ENCODE assay signal across 9 mouse cellular contexts in the genomic region with DNA sequence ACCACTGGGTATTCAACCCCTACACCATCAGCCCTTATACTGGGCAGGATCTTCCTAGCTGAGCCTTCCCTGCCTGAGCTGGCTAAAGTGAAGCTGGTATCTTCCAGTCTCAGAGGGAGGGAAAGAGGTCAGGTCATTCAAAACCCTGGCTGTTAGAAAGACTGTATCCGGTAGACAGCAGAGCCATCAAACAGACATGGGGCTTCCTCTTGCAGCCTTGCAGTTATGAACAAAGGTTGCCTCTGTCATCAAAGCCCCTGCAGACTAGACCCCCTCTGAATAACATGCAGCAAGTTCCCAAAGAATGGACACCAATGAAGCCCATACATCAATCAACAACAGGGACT.
A peak's percentile ranks its signal among the peaks of the same experiment; 100 is the strongest.
DNase-seq lines count a peak whose midpoint lies in the region; ATAC-seq and TF ChIP-seq lines count a peak whose summit lies in the region.
"Had no signal": no experiment of that assay in that cellular context is flagged by ENCODE, and none has a peak within 500 bp of the region (broad histone marks: within the 10 kb centered on the region; RNA-seq: fewer than 3 reads in every experiment).

No protein-coding gene starts in this region.

- no peaks in the 10 kb centered on the region for H3K9me3 ChIP-seq in kidney, embryonic 16.5 days (ENCODE audit: low read length)
- H3K9me3 ChIP-seq in limb, embryonic 10.5 days (replicated peaks) = no peaks in the 10 kb centered on the region
- H3K9me3 ChIP-seq: forebrain, embryonic 15.5 days had no signal

- no peaks in the 10 kb centered on the region for H3K79me2 ChIP-seq in C2C12 (ENCODE audit: control insufficient read depth, insufficient read depth)

- 21% methylated on average over 1 of the region's 1 CpGs for WGBS in kidney, embryonic 16.5 days
- 68% methylated on average over 1 of the region's 1 CpGs for WGBS in limb, embryonic 10.5 days

- no peaks in the 10 kb centered on the region for H3K27me3 ChIP-seq in kidney, embryonic 16.5 days (ENCODE audit: insufficient read depth, low read length)
- H3K27me3 ChIP-seq in C2C12 (ENCODE audit: control insufficient read depth, insufficient read depth, insufficient read length) = no peaks in the 10 kb centered on the region
- H3K27me3 ChIP-seq in limb, embryonic 10.5 days (ENCODE audit: low read depth, poor library complexity, severe bottlenecking) = no peaks in the 10 kb centered on the region
- H3K27me3 ChIP-seq: forebrain, embryonic 15.5 days had no signal

- no peak overlapping the region for H3K4me3 ChIP-seq in kidney, embryonic 16.5 days (ENCODE audit: low read length)
- H3K4me3 ChIP-seq in C2C12 (ENCODE audit: insufficient read depth, poor library complexity, severe bottlenecking) = no peak overlapping the region
- no peak overlapping the region for H3K4me3 ChIP-seq in limb, embryonic 10.5 days
- H3K4me3 ChIP-seq: forebrain, embryonic 15.5 days had no signal

- ATAC-seq in kidney, embryonic 16.5 days (ENCODE audit: low FRiP score, low TSS enrichment) = no peak; the same call in 1 of the 2 replicates
- no peak for ATAC-seq in CD4-positive, CD25-positive, alpha-beta regulatory T cell, adult 4 months
- ATAC-seq: forebrain, embryonic 15.5 days had no signal

- H3K27ac ChIP-seq in kidney, embryonic 16.5 days (ENCODE audit: low read length) = peak overlapping the region; percentile 93
- peak overlapping the region; percentile 76 for H3K27ac ChIP-seq in limb, embryonic 10.5 days
- H3K27ac ChIP-seq: forebrain, embryonic 15.5 days had no signal

- no peak for TF ChIP-seq CTCF in C2C12 (IDR thresholded peaks at IDR 0.05; ENCODE audit: control insufficient read depth, insufficient read depth, insufficient read length)

- no peak overlapping the region for H3K4me2 ChIP-seq in kidney, embryonic 16.5 days (replicated peaks; ENCODE audit: low read depth, low read length)
- H3K4me2 ChIP-seq: forebrain, embryonic 15.5 days had no signal

- H3K79me3 ChIP-seq in C2C12 (ENCODE audit: low read depth) = no peaks in the 10 kb centered on the region

- H3K36me3 ChIP-seq in kidney, embryonic 16.5 days (ENCODE audit: insufficient read depth, low read length) = no peaks in the 10 kb centered on the region
- H3K36me3 ChIP-seq in C2C12 (ENCODE audit: control insufficient read depth, insufficient read depth) = no peaks in the 10 kb centered on the region
- H3K36me3 ChIP-seq in limb, embryonic 10.5 days = no peaks in the 10 kb centered on the region
- H3K36me3 ChIP-seq: forebrain, embryonic 15.5 days had no signal

- H3K4me1 ChIP-seq in kidney, embryonic 16.5 days (ENCODE audit: insufficient read depth, low read length) = peaks cover 35% of the 10 kb centered on the region
- peaks cover 50% of the 10 kb centered on the region for H3K4me1 ChIP-seq in limb, embryonic 10.5 days

- H3K9ac ChIP-seq in kidney, embryonic 16.5 days (replicated peaks; ENCODE audit: low read length) = no peak overlapping the region
- H3K9ac ChIP-seq: forebrain, embryonic 15.5 days had no signal

- H3ac ChIP-seq in C2C12 (ENCODE audit: control insufficient read depth, insufficient read length, low read depth) = peak overlapping the region; percentile 46

- no peak for DNase-seq in kidney, postnatal 14 days
- DNase-seq in CD4-positive helper T cell, adult 2 months (ENCODE audit: low read depth, low spot score) = peak; percentile 18
- no peak for DNase-seq in limb, embryonic 10.5 days (ENCODE audit: low spot score)
- no peak for DNase-seq in layer of hippocampus, adult 11-12 months (ENCODE audit: low spot score)
- DNase-seq: layer of hippocampus, postnatal 36 days had no signal

TF ChIP-seq in C2C12, 6 proteins besides CTCF, POLR2A, EP300 and RAD21:
- TF ChIP-seq MYOD1 (IDR thresholded peaks at IDR 0.05; ENCODE audit: control insufficient read depth, insufficient read length, low read depth) (no peak), CEBPB (IDR thresholded peaks at IDR 0.05; ENCODE audit: low read depth) (no peak), USF1 (IDR thresholded peaks at IDR 0.05; ENCODE audit: low read depth) (no peak), MYOG (IDR thresholded peaks at IDR 0.05; ENCODE audit: control insufficient read depth, extremely low read depth, insufficient read length) (no peak), FOSL1 (IDR thresholded peaks at IDR 0.05; ENCODE audit: insufficient read depth, low read length, poor library complexity, severe bottlenecking) (no peak), MAX (IDR thresholded peaks at IDR 0.05) (no peak)
TF ChIP-seq in C2C12: peak in this region for 0.
